Mouse (Mus musculus) CD4-positive helper T cell, adult 2 months (primary cell): ENCODE measurements around the gene Abcc1.

Experiments
- DNase-seq: peaks from one replicate; pipeline ENCODE4 v3.0.0-alpha.2; 2012; ENCODE audit warnings: low read depth, missing footprints, low spot score

The Abcc1 gene

GRCm38 (mm10) chr16:14439801-14440614, 78.7 kb downstream of the Abcc1 start:
- no peak for DNase-seq

- DNase-seq = no peak
Measured at GRCm38 (mm10) chr16:14444059-14444855, 82.9 kb downstream of the Abcc1 start.

GRCm38 (mm10) chr16:14445197-14445596, 83.8 kb downstream of the Abcc1 start:
- no peak for DNase-seq

- DNase-seq = no peak
Measured at GRCm38 (mm10) chr16:14447366-14447765, 86.0 kb downstream of the Abcc1 start.

DNA sequence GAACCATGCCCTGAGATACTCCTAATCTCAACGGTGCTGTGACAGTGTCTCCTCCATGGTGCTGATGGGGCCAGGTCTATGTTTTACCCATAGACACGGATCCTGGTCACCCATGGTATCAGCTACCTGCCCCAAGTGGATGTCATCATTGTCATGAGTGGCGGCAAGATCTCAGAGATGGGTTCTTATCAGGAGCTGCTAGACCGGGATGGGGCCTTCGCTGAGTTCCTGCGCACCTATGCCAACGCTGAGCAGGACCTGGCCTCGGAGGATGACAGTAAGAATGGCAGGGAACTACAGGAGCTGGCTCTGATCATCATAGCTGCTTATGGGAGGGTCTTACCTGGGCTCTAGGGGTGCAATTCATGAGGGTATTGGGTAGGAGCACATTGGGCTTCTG, 86.9 kb downstream of the Abcc1 start:
- DNase-seq = no peak

DNA sequence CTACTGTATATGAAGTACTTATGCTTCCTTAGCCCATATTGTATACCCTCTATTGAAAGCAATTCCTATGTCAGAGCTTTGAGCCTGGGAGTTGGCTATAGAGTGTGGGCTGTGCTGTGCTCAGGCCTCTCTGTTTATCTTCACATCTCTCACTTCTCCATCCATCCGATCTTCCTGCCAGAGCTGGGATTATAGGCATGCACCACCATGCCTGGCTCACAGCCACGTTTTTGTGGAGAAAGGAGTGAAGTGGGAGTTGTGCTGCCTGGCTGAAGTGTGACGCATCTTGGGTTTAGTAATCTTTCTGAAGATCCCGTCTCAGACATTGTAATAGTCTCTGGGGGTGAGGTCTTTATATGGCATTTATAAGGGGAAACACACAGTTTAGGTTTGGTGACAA, 88.5 kb downstream of the Abcc1 start:
- DNase-seq = no peak

DNA sequence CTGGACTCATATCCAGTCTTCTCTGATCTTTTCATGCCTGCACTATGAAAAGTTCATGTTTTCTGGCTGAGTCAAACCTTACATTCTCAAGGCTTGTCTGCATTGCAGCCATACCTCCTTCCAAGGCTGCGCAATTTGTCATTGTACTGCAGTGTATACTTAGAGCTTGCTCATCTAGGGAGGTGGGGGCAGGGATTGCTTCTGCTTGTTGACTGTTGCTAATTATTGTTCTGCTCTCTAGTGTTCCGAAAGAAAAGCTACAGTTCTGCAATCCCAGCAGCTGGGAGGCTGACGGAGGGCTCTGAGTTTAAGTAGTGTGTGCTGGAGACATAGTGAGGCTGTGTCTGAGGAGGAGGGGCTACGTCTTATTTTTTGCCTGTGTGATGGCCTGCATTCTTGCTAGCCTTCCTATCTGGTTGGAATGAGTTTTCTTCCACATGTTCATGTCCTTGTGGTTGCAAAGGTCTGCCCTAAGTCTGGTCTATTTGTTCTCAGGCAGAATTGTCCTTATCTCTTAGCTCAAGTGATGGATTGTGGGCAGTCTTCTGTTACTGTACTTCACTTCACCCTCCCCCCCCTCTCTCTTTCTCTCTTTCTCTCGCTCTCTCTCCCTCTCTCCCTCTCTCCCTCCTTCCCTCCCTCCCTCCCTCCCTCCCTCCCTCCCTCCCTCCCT, 90.2 kb downstream of the Abcc1 start:
- no peak for DNase-seq

- no peak for DNase-seq
Measured at GRCm38 (mm10) chr16:14462535-14462934, 101.2 kb downstream of the Abcc1 start.

GRCm38 (mm10) chr16:14465016-14465415, 103.7 kb downstream of the Abcc1 start:
- no peak for DNase-seq

DNA sequence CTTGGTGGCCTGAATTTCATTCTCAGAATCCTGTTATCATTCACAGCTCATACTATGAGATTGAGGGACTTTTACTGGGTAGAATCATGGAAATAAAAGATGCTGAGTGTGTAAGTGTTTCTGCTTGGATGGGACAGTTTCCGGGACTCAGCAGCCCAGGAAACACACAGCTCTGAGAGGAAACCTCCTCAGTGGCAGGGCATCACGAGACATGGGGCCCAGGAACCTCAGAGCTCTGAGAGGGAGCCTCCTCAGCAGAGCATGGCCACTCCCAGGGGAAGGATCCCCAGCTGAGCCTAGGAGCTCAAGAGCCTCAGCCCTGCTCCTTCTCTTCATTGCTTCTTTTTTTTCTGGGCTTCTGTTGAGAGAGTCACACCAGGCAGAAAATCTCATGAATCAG, 107.0 kb downstream of the Abcc1 start:
- DNase-seq = no peak

DNA sequence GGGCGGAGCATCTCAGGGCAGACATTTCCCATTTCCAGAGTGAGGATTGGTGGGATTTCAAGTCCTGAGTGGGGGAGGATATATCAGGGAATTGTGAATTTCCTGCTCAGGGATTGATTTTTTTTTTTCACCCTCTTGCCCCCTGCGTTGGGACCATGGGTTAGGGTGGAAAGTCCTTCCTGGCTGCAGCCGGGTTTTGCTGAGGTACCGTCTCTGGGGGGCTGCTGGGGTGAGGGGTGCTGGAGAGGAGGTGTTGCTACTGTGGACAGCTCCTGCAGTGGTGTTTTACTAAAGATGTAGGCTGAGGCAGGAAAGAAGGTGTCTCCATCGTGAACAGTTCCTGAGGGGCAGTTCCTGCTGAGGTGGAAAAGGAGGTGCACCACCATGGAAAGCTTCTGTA, 107.5 kb downstream of the Abcc1 start:
- no peak for DNase-seq

GRCm38 (mm10) chr16:14472171-14472570, 110.8 kb downstream of the Abcc1 start:
- DNase-seq = no peak

DNA sequence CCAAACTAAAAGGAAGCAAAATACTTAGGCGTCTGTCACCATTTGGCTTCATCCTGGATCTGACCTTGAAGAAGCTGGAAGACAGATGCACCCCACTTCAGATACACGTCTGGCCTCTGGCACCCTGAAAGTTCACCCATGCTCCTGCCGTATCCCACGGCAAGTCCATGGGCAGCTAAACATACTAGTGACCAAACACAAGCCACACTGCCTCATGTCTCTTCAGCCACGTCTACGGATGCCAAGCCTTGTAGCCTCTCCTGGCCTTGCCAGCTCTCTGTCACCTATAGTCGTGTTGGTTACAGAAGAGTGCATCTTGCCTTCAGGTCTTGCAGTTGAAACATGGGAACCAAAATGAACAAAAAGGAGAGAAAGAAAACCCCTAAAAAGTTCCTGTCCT, 112.3 kb downstream of the Abcc1 start:
- no peak for DNase-seq

DNA sequence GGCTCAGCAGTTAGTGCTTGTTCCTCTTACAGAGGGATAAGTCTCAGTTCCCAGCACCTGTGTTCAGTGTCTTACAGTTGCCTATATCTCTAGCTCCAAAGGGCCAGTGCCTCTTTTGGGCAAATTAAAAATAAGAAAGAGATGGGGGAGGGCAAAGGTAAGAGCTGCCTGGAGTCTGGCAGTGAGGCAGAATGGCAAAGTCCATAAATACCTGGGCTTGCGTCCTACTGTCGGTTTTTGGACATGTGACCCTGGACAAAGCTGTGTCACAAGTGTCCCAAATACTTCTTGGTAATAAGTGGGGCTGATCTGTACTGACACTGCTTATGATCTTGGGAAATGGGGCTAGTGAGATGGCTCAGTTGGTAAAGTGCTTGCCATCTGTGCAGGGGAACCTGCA, 113.6 kb downstream of the Abcc1 start:
- DNase-seq = no peak

GRCm38 (mm10) chr16:14476056-14476455, 114.7 kb downstream of the Abcc1 start:
- DNase-seq = no peak

DNA sequence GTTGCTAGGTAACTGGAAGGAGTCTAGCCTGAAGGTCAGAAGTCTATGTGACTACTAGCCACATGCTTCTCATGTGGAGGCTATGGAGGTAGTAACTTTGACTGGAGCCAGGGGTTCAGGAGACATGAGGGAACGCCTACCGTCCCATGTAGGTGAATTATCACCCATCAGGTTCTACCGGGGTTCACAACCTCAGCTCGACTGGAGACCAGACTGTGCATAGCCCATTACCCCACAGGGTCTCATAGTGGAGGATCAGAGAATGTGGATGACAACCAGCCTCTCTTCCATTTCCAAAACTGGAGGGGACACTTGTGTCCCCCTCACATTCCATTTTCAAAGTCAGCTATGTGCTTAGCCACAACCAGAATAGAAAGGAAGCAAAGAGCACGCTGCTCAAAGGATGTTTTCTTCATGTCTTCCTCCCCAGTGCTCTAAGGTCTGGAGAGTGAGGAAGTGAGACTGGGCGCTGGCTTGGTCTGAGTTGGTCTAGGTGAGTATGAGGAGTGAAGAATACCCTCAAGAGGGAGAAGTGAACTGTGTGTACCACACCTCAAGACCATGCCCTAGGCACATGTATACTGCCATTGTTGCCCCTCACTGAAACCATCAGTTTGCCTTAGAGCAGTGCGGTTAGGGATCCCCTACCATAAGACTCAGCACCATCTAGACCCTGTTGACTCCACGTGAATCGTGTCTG, 115.5 kb downstream of the Abcc1 start:
- no peak for DNase-seq

DNA sequence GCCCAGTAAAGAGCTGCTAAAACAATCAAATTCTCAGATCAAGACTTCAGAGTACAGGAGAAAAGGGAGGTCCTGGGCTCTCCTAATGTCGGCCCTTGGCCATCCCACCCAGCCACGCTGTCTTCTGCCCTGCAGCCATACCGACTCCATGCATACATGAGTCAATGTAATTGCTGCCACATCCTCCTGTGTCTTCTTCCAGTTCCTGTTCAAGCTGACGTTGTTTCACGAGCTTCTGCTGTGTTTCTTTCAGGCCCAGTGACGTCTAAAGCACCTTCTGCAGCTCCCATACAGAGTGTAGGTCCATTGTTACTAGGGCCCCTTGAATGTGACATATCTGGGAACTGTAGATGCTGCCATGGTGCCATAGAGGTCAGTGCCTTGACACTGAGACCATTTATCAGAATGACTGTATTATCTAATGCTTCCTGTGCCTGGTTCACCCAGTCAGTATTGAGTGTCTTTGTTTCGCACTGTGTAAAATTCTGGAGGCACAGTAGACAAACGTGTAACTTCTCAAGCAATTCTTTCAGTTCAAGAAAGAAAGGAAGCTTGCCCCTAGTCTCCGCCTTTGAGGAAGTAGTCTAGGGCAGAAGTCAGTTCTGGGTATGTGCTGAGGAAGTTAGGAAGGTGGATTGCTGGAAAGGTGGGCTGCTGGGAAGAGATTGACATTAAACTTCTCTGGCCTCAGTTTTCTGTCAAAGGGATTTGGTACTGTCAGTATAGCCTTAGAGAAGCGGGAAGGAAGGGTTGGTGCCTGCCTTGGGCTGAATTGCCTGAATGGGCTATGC, 116.3 kb downstream of the Abcc1 start:
- no peak for DNase-seq

- DNase-seq = no peak
Measured at GRCm38 (mm10) chr16:14479641-14480040, 118.3 kb downstream of the Abcc1 start.

- no peak for DNase-seq
Measured at GRCm38 (mm10) chr16:14483221-14483620, 121.9 kb downstream of the Abcc1 start.

DNA sequence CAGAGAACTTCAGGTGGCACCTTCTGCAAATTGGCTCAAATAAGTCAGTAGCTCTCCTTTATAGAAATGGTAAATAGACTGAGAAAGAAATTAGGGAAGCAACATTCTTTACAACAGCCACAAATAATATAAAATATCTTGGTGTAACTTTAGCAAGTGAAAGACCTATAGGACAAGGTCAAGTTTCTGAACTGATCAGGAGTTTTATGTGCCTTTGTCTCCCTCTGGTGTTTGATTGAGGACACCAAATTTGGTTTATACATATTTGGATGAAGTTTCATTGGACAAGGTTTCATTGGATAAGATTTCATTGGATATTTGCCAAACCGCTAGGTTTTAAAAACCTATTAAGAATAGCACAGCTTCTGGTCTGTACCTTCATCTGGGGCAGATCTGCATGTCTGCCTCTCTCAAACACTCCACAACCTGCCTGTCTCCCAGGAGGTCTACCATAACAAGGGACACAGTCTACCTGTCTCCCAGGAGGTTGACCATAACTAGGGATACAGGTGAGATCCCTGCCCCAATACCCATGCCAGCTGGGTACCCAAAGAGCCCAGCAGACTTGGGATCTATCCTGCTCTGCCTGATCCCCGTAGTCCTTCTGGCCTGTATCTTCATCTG, 132.2 kb downstream of the Abcc1 start:
- no peak for DNase-seq
